Mouse (Mus musculus) cerebellum, adult 2 months (tissue): Measurements from ENCODE around the gene Dab2. TPM values are rescaled to one million over a fixed set of nuclear protein-coding genes. Genes with fewer than 3 reads are reported as not detected.

Experiments used
- DNase-seq, 2 experiments: peaks; one replicate each; pipeline ENCODE4 v3.0.0; 2021
- H3K27ac ChIP-seq: fragments of 200-500 bp; 2 replicates; pipeline ENCODE4 v1.5.1; 2012; ENCODE audit warnings: low read length, control low read depth, inconsistent platforms; ENCODE audit not compliant: insufficient read depth
- H3K27me3 ChIP-seq: fragments of 200-500 bp; 2 replicates; pipeline ENCODE4 v1.6.1; 2012; ENCODE audit warnings: inconsistent platforms, mild to moderate bottlenecking, low read length, moderate library complexity; ENCODE audit not compliant: control insufficient read depth, insufficient read depth
- H3K4me1 ChIP-seq: fragments of 200-500 bp; 2 replicates; pipeline ENCODE4 v1.6.1; 2011; ENCODE audit warnings: low read length; ENCODE audit not compliant: control insufficient read depth, insufficient read depth
- H3K4me3 ChIP-seq: fragments of 200-500 bp; replicated peaks from 2 replicates; pipeline ENCODE3; 2011; ENCODE audit warnings: mild to moderate bottlenecking, low read depth, low read length, control low read depth; ENCODE audit not compliant: insufficient read depth
- CTCF ChIP-seq: fragments of 200-500 bp; IDR thresholded peaks from 2 replicates; pipeline ENCODE4 v1.5.1; 2011; ENCODE audit warnings: low read depth, mild to moderate bottlenecking, control low read depth, low read length, moderate library complexity, borderline replicate concordance; ENCODE audit not compliant: insufficient read depth
- POLR2A ChIP-seq: fragments of 200-500 bp; IDR thresholded peaks from 2 replicates; pipeline ENCODE4 v1.6.1; 2011; ENCODE audit warnings: low read length, control low read depth, borderline replicate concordance; ENCODE audit not compliant: insufficient read depth
- WGBS: fragments of 180-500 bp; shearing (Covaris S2); methylation state at CpG from one replicate; pipeline ENCODE4 v1.1.7; 2018; 5-methylcytosine and 5-hydroxymethylcytosine counted together
- polyA plus RNA-seq: library from polyadenylated mRNA; depleted of rRNA; stranded (reverse); fragments of >200 nt; gene quantifications from 2 replicates; pipeline ENCODE4 v1.2.3, GENCODE M21; 2012; rRNA removed

The Dab2 gene
- 8.2 and 11.9 TPM in 2 replicates for polyA plus RNA-seq

GRCm38 (mm10) chr15:6299554-6299953 is at the start of gene Dab2:
Dab2 (plus strand) TSS chr15:6299788.
- no peaks in the 10 kb centered on the region for H3K27me3 ChIP-seq
- WGBS = 67% methylated on average over 3 of the region's 3 CpGs
- no peaks in the 10 kb centered on the region for H3K4me1 ChIP-seq
- DNase-seq = no peak
- no peak within 1 kb of the TSS for H3K27ac ChIP-seq
- no peak within 1 kb of the TSS for H3K4me3 ChIP-seq
- TF ChIP-seq CTCF (no peak), POLR2A (no peak)

GRCm38 (mm10) chr15:6253471-6253870 is 46.1 kb upstream of the Dab2 start:
- WGBS = 63% methylated on average over 2 of the region's 2 CpGs

GRCm38 (mm10) chr15:6254383-6254782 is 45.2 kb upstream of the Dab2 start:
- DNase-seq = no peak
- no peak overlapping the region for H3K27ac ChIP-seq
- WGBS = 97% methylated on average over 2 of the region's 2 CpGs
- no peak overlapping the region for H3K4me3 ChIP-seq
- no peaks in the 10 kb centered on the region for H3K4me1 ChIP-seq
- H3K27me3 ChIP-seq = no peaks in the 10 kb centered on the region
- no peak for TF ChIP-seq CTCF
- TF ChIP-seq POLR2A = no peak

More at GRCm38 (mm10) chr15:6253471-6253870, 46.1 kb upstream of the Dab2 start:
- Histone ChIP-seq H3K4me1 (no peaks in the 10 kb centered on the region), H3K27ac (no peak overlapping the region), H3K4me3 (no peak overlapping the region), H3K27me3 (no peaks in the 10 kb centered on the region)
- no peak for TF ChIP-seq CTCF
- TF ChIP-seq POLR2A = no peak
- DNase-seq = no peak

GRCm38 (mm10) chr15:6257049-6257448 is 42.5 kb upstream of the Dab2 start:
- H3K4me1 ChIP-seq = no peaks in the 10 kb centered on the region
- DNase-seq = no peak
- no peak overlapping the region for H3K4me3 ChIP-seq
- no peaks in the 10 kb centered on the region for H3K27me3 ChIP-seq
- WGBS = 74% methylated on average over 2 of the region's 2 CpGs
- no peak overlapping the region for H3K27ac ChIP-seq
- TF ChIP-seq POLR2A (no peak), CTCF (no peak)

GRCm38 (mm10) chr15:6259957-6260740 is 39.4 kb upstream of the Dab2 start:
- no peak overlapping the region for H3K27ac ChIP-seq
- no peak overlapping the region for H3K4me3 ChIP-seq
- H3K27me3 ChIP-seq = no peaks in the 10 kb centered on the region
- no peaks in the 10 kb centered on the region for H3K4me1 ChIP-seq
- no peak for DNase-seq
- TF ChIP-seq POLR2A (no peak), CTCF (no peak)
- 36% methylated on average over 3 of the region's 3 CpGs for WGBS

- H3K4me1 ChIP-seq = no peaks in the 10 kb centered on the region
- 60% methylated on average over 6 of the region's 6 CpGs for WGBS
- no peaks in the 10 kb centered on the region for H3K27me3 ChIP-seq
- no peak for DNase-seq
- no peak overlapping the region for H3K4me3 ChIP-seq
- no peak overlapping the region for H3K27ac ChIP-seq
- TF ChIP-seq POLR2A (no peak), CTCF (no peak)
Observed at GRCm38 (mm10) chr15:6260741-6261430, 38.7 kb upstream of the Dab2 start.

- H3K4me1 ChIP-seq = no peaks in the 10 kb centered on the region
- H3K27ac ChIP-seq = no peak overlapping the region
- 71% methylated on average over 3 of the region's 3 CpGs for WGBS
- H3K27me3 ChIP-seq = no peaks in the 10 kb centered on the region
- TF ChIP-seq POLR2A (no peak), CTCF (no peak)
- H3K4me3 ChIP-seq = no peak overlapping the region
- no peak for DNase-seq
Observed at GRCm38 (mm10) chr15:6267147-6267758, 32.3 kb upstream of the Dab2 start.
